Mouse (Mus musculus): Measurements from ENCODE around the gene Abca1.

- TF ChIP-seq EP300 (IDR thresholded peaks at IDR 0.05; ENCODE audit: insufficient read depth, low read depth, low read length) (no peak), CTCF (IDR thresholded peaks at IDR 0.05; ENCODE audit: low read depth, low read length) (no peak), POLR2A (IDR thresholded peaks at IDR 0.05; ENCODE audit: insufficient read depth, low read length) (no peak)
These were observed 38.6 kb downstream of the Abca1 start for GRCm38 (mm10) chr4:53121084-53121483.
